Mouse (Mus musculus): ENCODE data around the gene Olfr535. TPM values are rescaled to one million over a fixed set of nuclear protein-coding genes. Genes with fewer than 3 reads are reported as not detected.
"Not testable (repeated sequence)": the region's sequence is repeated elsewhere in the genome, so short reads cannot be mapped to it uniquely, and the experiment has no call there.

Olfr535 gene
- under 1 TPM; 0.07 to 0.19 TPM for total RNA-seq (2021)

- DNase-seq (ENCODE audit: extremely low spot score in 1 of 2, low spot score in 1 of 2), result no peak
Observed at GRCm38 (mm10) chr7:140483916-140484315, at the start of gene Olfr535. TSS of gene Olfr535 (plus strand) at chr7:140484216.

- no peak for DNase-seq (ENCODE audit: extremely low spot score in 1 of 2, low spot score in 1 of 2)
Observed at GRCm38 (mm10) chr7:140443141-140443540, 40.9 kb upstream of the Olfr535 start.

GRCm38 (mm10) chr7:140463070-140463469, 20.9 kb upstream of the Olfr535 start, which contains the start of gene Olfr533:
TSS of gene Olfr533 (plus strand) at chr7:140463370.
- not testable (repeated sequence) for DNase-seq (ENCODE audit: extremely low spot score in 1 of 2, low spot score in 1 of 2)

DNA sequence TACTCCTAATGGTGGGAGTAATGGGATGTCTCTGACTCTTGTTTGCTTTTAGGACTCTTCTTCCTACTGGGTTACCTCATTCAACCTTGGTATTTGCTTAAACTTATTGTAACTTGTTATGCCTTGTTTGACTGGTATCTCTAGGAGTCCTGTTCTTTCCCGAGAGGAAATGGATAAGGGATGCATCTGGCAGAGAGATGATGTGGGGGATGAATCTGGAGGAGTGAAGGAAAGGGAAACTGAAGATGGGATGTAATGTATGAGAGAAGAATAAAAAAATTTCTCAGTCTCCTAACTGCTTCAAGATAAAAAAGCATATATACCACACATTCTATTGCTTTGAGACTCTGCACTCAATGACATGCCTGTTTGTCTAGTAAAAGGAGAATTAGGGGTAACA, 6.1 kb upstream of the Olfr535 start:
- no peak for DNase-seq (ENCODE audit: extremely low spot score in 1 of 2, low spot score in 1 of 2)

GRCm38 (mm10) chr7:140478733-140479132, 5.3 kb upstream of the Olfr535 start:
- peak; percentile 18 to 23 for DNase-seq (ENCODE audit: extremely low spot score in 1 of 2, low spot score in 1 of 2)

DNA sequence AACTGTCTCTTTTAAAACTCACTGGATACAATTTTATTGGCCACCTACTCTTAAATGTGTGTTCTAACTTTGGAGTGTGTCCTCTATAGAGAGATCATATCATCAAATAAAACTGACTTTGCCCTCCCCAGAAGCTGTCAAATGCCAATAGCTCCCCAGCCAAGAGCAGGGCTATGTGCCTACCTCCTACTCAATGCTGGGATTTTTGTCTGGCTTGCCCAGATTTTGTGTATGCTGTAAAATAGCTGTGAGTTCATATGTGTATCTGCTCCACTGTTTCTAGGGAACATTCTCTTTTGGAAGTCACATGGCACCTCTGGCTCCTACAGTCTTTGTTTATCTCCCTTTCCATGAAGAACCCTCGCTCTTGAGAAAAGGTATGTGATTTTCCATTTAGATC, 5.0 kb downstream of the Olfr535 start:
- DNase-seq (ENCODE audit: extremely low spot score in 1 of 2, low spot score in 1 of 2), result no peak

DNA sequence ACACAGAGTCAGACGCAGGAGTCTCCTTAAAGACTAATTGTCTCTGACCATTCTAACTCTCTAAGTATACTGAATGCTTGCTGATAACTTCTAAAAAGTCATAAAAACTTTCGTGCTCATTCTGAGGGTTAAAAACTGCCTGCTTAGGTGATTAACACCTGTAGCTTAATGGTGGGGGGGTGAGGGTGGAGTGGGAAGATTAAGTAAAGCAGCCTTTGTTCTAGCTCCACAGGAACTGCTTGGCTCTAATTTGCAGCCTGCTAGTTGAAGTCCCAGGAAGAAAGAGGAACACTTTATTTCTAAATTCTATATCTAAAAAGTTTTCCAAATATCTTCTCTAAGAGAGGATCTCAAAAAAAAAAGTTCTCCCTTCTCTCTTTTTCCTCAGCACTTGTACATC, 10.2 kb downstream of the Olfr535 start:
- DNase-seq (ENCODE audit: extremely low spot score in 1 of 2, low spot score in 1 of 2), result no peak

DNA sequence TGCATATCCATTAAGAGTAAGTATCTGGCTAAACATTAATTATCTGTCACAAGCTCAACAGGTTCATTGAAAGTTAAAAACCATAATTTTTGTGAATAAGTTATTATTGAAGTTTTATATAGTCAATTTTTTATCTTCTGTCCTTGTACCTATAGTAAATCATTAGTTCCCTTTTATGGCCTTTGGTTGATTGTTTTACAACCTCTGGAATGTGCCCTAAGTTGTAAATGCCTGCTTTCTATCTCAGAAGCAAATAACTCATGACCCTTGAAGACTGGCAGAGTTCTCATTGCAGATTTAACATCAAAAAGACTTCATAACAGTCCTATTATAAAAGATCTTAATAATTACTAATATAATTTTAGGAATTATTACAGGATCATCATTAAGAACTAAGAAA, 10.7 kb downstream of the Olfr535 start:
- no peak for DNase-seq (ENCODE audit: extremely low spot score in 1 of 2, low spot score in 1 of 2)

GRCm38 (mm10) chr7:140507346-140508021, 23.5 kb downstream of the Olfr535 start, which contains the start of gene Olfr536:
TSS of gene Olfr536 (minus strand) at chr7:140507396.
- DNase-seq (ENCODE audit: extremely low spot score in 1 of 2, low spot score in 1 of 2), result peak in 1 of 2 experiments; percentile 16

DNA sequence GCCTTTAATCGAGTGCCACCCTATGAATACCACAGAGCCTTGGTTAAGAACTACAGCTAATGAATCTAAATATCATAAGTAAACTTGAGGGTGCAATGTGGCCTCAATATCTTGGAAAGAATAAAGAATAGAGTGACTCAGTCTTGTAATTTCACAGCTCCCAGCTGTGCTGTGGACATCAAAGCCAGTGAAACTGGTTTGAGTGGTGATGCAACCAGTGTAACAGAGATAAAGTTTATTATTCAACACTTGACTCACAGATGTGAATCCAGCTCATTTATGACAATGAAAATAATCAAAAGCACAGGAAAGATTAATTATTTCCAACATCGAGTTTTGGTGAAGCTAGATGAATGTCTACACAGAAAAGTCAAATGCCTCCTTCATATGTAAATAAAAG, 55.7 kb downstream of the Olfr535 start:
- DNase-seq (ENCODE audit: extremely low spot score in 1 of 2, low spot score in 1 of 2), result no peak

Other genes with a start within 250 kb of the Olfr535 start
- under 1 TPM; 0.22 to 0.26 TPM for gene 5830411N06Rik, start 236.9 kb upstream of the Olfr535 start, total RNA-seq (2021)
- gene Olfr525, start 163.4 kb upstream of the Olfr535 start, total RNA-seq (2021), result not detected
- not detected for gene Olfr527, start 150.2 kb upstream of the Olfr535 start, total RNA-seq (2021)
- not detected for gene Olfr60, start 122.5 kb upstream of the Olfr535 start, total RNA-seq (2021)
- not detected for gene Olfr530, start 107.9 kb upstream of the Olfr535 start, total RNA-seq (2021)
- not detected for gene Olfr531, start 81.3 kb upstream of the Olfr535 start, total RNA-seq (2021)
- gene Olfr532, start 62.6 kb upstream of the Olfr535 start, total RNA-seq (2021), result not detected
- gene Olfr533, start 20.8 kb upstream of the Olfr535 start, total RNA-seq (2021), result not detected
- gene Olfr536, start 23.2 kb downstream of the Olfr535 start, total RNA-seq (2021), result not detected
- not detected for gene Olfr538, start 83.7 kb downstream of the Olfr535 start, total RNA-seq (2021)
- under 1 TPM; 0.30 to 0.45 TPM for gene Olfr46, start 117.1 kb downstream of the Olfr535 start, total RNA-seq (2021)
- not detected for gene Olfr61, start 144.8 kb downstream of the Olfr535 start, total RNA-seq (2021)
- gene Olfr53, start 162.2 kb downstream of the Olfr535 start, total RNA-seq (2021), result not detected
- under 1 TPM; 0.10 to 0.21 TPM for gene Olfr539, start 175.7 kb downstream of the Olfr535 start, total RNA-seq (2021)
- under 1 TPM in 1 of 2 experiments, not detected in 1; 0.23 TPM for gene Olfr45, start 197.7 kb downstream of the Olfr535 start, total RNA-seq (2021)
- not detected for gene Olfr541, start 213.1 kb downstream of the Olfr535 start, total RNA-seq (2021)